11 mouse cellular contexts compared by ENCODE assay signal in the genomic region with DNA sequence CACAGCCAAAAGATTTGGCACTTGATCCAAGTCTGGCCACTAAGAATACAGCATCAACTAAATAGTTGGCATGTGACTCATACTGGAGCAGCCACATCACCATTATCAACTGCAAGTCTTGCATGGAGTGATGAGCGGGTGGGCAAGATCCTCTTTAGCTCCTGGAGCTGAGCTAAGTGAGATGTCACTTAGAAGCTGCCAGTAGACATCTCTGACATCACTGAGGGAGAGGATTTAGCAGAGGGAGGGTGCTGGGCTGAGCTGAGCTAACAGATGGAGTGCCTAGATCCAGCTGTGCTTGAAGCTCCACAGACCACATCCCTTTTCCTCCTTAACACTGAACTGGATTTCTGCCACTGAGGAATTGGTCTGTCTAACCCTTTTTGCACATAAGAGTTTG.
DNase-seq lines count a peak whose midpoint lies in the region; ATAC-seq and TF ChIP-seq lines count a peak whose summit lies in the region.
"Had no signal": no experiment of that assay in that cellular context is flagged by ENCODE, and none has a peak within 500 bp of the region (broad histone marks: within the 10 kb centered on the region; RNA-seq: fewer than 3 reads in every experiment).

No protein-coding gene starts in this region.

- no peak overlapping the region for H3K4me2 ChIP-seq in forebrain, embryonic 12.5 days
- H3K4me2 ChIP-seq in myocyte (ENCODE audit: low read depth), result peak overlapping the region; percentile 8
- H3K4me2 ChIP-seq: limb, embryonic 12.5 days had no signal

- peak overlapping the region; percentile 88 for H3K27ac ChIP-seq in forebrain, embryonic 12.5 days
- H3K27ac ChIP-seq: embryonic facial prominence, embryonic 10.5 days; limb, embryonic 12.5 days had no signal

- H3K4me3 ChIP-seq in forebrain, embryonic 12.5 days (replicated peaks), result no peak overlapping the region
- no peak overlapping the region for H3K4me3 ChIP-seq in myocyte
- H3K4me3 ChIP-seq: embryonic facial prominence, embryonic 10.5 days; limb, embryonic 12.5 days had no signal

- no peak for ATAC-seq in forebrain, embryonic 12.5 days (ENCODE audit: low FRiP score)

- peak; percentile 23 for DNase-seq in layer of hippocampus, adult 9-11 months
- no peak for DNase-seq in layer of hippocampus, postnatal 14 days (ENCODE audit: low spot score in 2 of 2)
- DNase-seq in left cerebral cortex, adult 18-20 months (ENCODE audit: low spot score in 2 of 2), result peak; percentile 27 to 31
- no peak for DNase-seq in liver
- no peak for DNase-seq in kidney, adult 8-10 months
- no peak for DNase-seq in layer of hippocampus, postnatal 10 days (ENCODE audit: low spot score in 2 of 2)
- DNase-seq: kidney, adult 2 months had no signal

- WGBS in forebrain, embryonic 12.5 days, result 79% methylated on average over 1 of the region's 1 CpGs

- no peak overlapping the region for H3ac ChIP-seq in myocyte (ENCODE audit: control insufficient read depth, insufficient read length)

- no peaks in the 10 kb centered on the region for H3K36me3 ChIP-seq in forebrain, embryonic 12.5 days (replicated peaks)
- no peaks in the 10 kb centered on the region for H3K36me3 ChIP-seq in myocyte (ENCODE audit: control insufficient read depth, insufficient read depth)
- H3K36me3 ChIP-seq: embryonic facial prominence, embryonic 10.5 days; limb, embryonic 12.5 days had no signal

- TF ChIP-seq POLR2A in myocyte (IDR thresholded peaks at IDR 0.05; ENCODE audit: insufficient read length, low read depth), result no peak

- no peak overlapping the region for H3K9ac ChIP-seq in forebrain, embryonic 12.5 days
- H3K9ac ChIP-seq: limb, embryonic 12.5 days had no signal

- H3K27me3 ChIP-seq in forebrain, embryonic 12.5 days, result no peaks in the 10 kb centered on the region
- H3K27me3 ChIP-seq in myocyte (ENCODE audit: control insufficient read depth, insufficient read depth, insufficient read length), result no peaks in the 10 kb centered on the region
- H3K27me3 ChIP-seq: limb, embryonic 12.5 days had no signal

- H3K4me1 ChIP-seq in forebrain, embryonic 12.5 days, result peaks cover 28% of the 10 kb centered on the region
- H3K4me1 ChIP-seq: embryonic facial prominence, embryonic 10.5 days had no signal

- no peaks in the 10 kb centered on the region for H3K9me3 ChIP-seq in forebrain, embryonic 12.5 days
- H3K9me3 ChIP-seq: embryonic facial prominence, embryonic 10.5 days; limb, embryonic 12.5 days had no signal

- H3K79me2 ChIP-seq in myocyte (ENCODE audit: control insufficient read depth, insufficient read depth), result no peaks in the 10 kb centered on the region

TF ChIP-seq in myocyte, 11 proteins besides CTCF, POLR2A, EP300 and RAD21:
- TF ChIP-seq POLR2AphosphoS2 (IDR thresholded peaks at IDR 0.05; ENCODE audit: insufficient read length, low read depth) (no peak), CEBPB (IDR thresholded peaks at IDR 0.05; ENCODE audit: insufficient read depth, poor library complexity, severe bottlenecking) (0 out of 2 replicates have a peak, but pooled peaks have one; percentile 15), MYOD1 (IDR thresholded peaks at IDR 0.05; ENCODE audit: control insufficient read depth in 1 of 3, insufficient read length in 2 of 3, low read depth in 2 of 3) (peak in 2 of 3 experiments; percentile 46 to 47)

Comparison
In these comparisons a context has a peak if more than half of its experiments do, and no peak if none do; other contexts are left out.
1. DNase-seq: peak in layer of hippocampus, adult 9-11 months (single experiment) and left cerebral cortex, adult 18-20 months (2 of 2); none in layer of hippocampus, postnatal 14 days (0 of 2), liver (single experiment), kidney, adult 8-10 months (0 of 2) and layer of hippocampus, postnatal 10 days (0 of 2).